Mouse (Mus musculus) intestine, embryonic 15.5 days (tissue): ENCODE measurements around the gene Slfn14. TPM values are rescaled to one million over a fixed set of nuclear protein-coding genes. Genes with fewer than 3 reads are reported as not detected.
A peak's percentile ranks its signal among the peaks of the same experiment; 100 is the strongest.

Source experiments
- ATAC-seq: fragments of 200-750 bp; cut with Nextera tagmentation; 2 replicates; pipeline ENCODE4 v1.8.0; 2017; ENCODE audit warnings: moderate TSS enrichment, moderate library complexity
- H3K27ac ChIP-seq: fragments of 300-500 bp; sonication (generic); 2 replicates; pipeline ENCODE4 v1.5.1; 2015; ENCODE audit warnings: mild to moderate bottlenecking, inconsistent platforms
- H3K27me3 ChIP-seq: fragments of 300-500 bp; sonication (generic); replicated peaks from 2 replicates; pipeline ENCODE4 v1.6.1; 2015; ENCODE audit warnings: inconsistent platforms
- H3K36me3 ChIP-seq: fragments of 300-500 bp; sonication (generic); 2 replicates; pipeline ENCODE4 v1.6.1; 2015; ENCODE audit warnings: inconsistent platforms
- H3K4me1 ChIP-seq: fragments of 300-500 bp; sonication (generic); replicated peaks from 2 replicates; pipeline ENCODE4 v1.6.1; 2015; ENCODE audit warnings: inconsistent platforms
- H3K4me2 ChIP-seq: fragments of 300-500 bp; sonication (generic); replicated peaks from 2 replicates; pipeline ENCODE4 v1.6.1; 2015; ENCODE audit warnings: mild to moderate bottlenecking, inconsistent platforms
- H3K4me3 ChIP-seq: fragments of 300-500 bp; sonication (generic); replicated peaks from 2 replicates; pipeline ENCODE4 v1.5.1; 2015; ENCODE audit warnings: inconsistent platforms
- H3K9ac ChIP-seq: fragments of 300-500 bp; sonication (generic); 2 replicates; pipeline ENCODE4 v1.6.1; 2015; ENCODE audit warnings: inconsistent platforms
- H3K9me3 ChIP-seq: fragments of 300-500 bp; sonication (generic); 2 replicates; pipeline ENCODE4 v1.6.1; 2016; ENCODE audit warnings: inconsistent platforms
- WGBS: fragments of 180-500 bp; shearing (Covaris S2); methylation state at CpG from one replicate; pipeline ENCODE4 v1.1.7; 2015; 5-methylcytosine and 5-hydroxymethylcytosine counted together
- polyA plus RNA-seq: library from polyadenylated mRNA; unstranded; fragments of >200 nt; fragmentation: Nextera tagmentation; extraction: Ambion mirVana; gene quantifications from 2 replicates; pipeline ENCODE4 v1.2.1, GENCODE M21; 2015

Slfn14 gene
- polyA plus RNA-seq, 1 experiment from 2014 or later: 0.34 TPM

- peak within 1 kb of the TSS; percentile 71 for H3K4me3 ChIP-seq
- H3K9ac ChIP-seq: peak within 1 kb of the TSS; percentile 83
- 1% methylated on average over 56 of the region's 56 CpGs for WGBS
- H3K4me2 ChIP-seq: peak within 1 kb of the TSS; percentile 79
- H3K27ac ChIP-seq: peak within 1 kb of the TSS; percentile 93
- no peaks in the 10 kb centered on the region for H3K27me3 ChIP-seq
- no peaks in the 10 kb centered on the region for H3K36me3 ChIP-seq
- peak; percentile 93 for ATAC-seq
- no peaks in the 10 kb centered on the region for H3K9me3 ChIP-seq
- peaks cover 8% of the 10 kb centered on the region; the same call in 1 of the 2 replicates for H3K4me1 ChIP-seq
Observed at GRCm38 (mm10) chr11:83298225-83299195, 12.0 kb upstream of the Slfn14 start, which contains the start of gene Ap2b1. TSS of gene Ap2b1 (plus strand) at chr11:83299024.

- Histone ChIP-seq H3K9me3 (no peaks in the 10 kb centered on the region), H3K4me2 (peak overlapping the region; percentile 79), H3K36me3 (no peaks in the 10 kb centered on the region), H3K4me1 (peaks cover 13% of the 10 kb centered on the region; the same call in 1 of the 2 replicates), H3K27me3 (no peaks in the 10 kb centered on the region), H3K9ac (peak overlapping the region; percentile 83; the same call in 1 of the 2 replicates), H3K27ac (no peak overlapping the region), H3K4me3 (peak overlapping the region; percentile 71)
- WGBS: 57% methylated on average over 6 of the region's 6 CpGs
- ATAC-seq: no peak
Observed at GRCm38 (mm10) chr11:83297816-83298215, 11.3 kb upstream of the Slfn14 start.

GRCm38 (mm10) chr11:83294133-83294532 is 7.6 kb upstream of the Slfn14 start:
- H3K4me2 ChIP-seq: no peak overlapping the region
- H3K4me3 ChIP-seq: no peak overlapping the region
- H3K27me3 ChIP-seq: no peaks in the 10 kb centered on the region
- H3K4me1 ChIP-seq: peaks cover 19% of the 10 kb centered on the region; the same call in 1 of the 2 replicates
- H3K9me3 ChIP-seq: no peaks in the 10 kb centered on the region
- 91% methylated on average over 2 of the region's 2 CpGs for WGBS
- no peak overlapping the region for H3K27ac ChIP-seq
- H3K36me3 ChIP-seq: no peaks in the 10 kb centered on the region
- no peak for ATAC-seq
- H3K9ac ChIP-seq: no peak overlapping the region

GRCm38 (mm10) chr11:83293182-83293581 is 6.7 kb upstream of the Slfn14 start:
- Histone ChIP-seq H3K9ac (peak overlapping the region; percentile 75), H3K4me1 (peaks cover 19% of the 10 kb centered on the region; the same call in 1 of the 2 replicates), H3K36me3 (no peaks in the 10 kb centered on the region), H3K4me3 (peak overlapping the region; percentile 60), H3K27ac (no peak overlapping the region), H3K4me2 (peak overlapping the region; percentile 77), H3K9me3 (no peaks in the 10 kb centered on the region), H3K27me3 (no peaks in the 10 kb centered on the region)
- 90% methylated on average over 1 of the region's 1 CpGs for WGBS
- no peak for ATAC-seq

- peak overlapping the region; percentile 52; the same call in 1 of the 2 replicates for H3K27ac ChIP-seq
- peak overlapping the region; percentile 60 for H3K4me3 ChIP-seq
- H3K36me3 ChIP-seq: no peaks in the 10 kb centered on the region
- WGBS: under 1% methylated on average over 5 of the region's 5 CpGs
- no peaks in the 10 kb centered on the region for H3K9me3 ChIP-seq
- peaks cover 13% of the 10 kb centered on the region; the same call in 1 of the 2 replicates for H3K4me1 ChIP-seq
- peak overlapping the region; percentile 77 for H3K4me2 ChIP-seq
- H3K9ac ChIP-seq: peak overlapping the region; percentile 75
- ATAC-seq: no peak
- H3K27me3 ChIP-seq: no peaks in the 10 kb centered on the region
Observed at GRCm38 (mm10) chr11:83292251-83292587, 5.7 kb upstream of the Slfn14 start.

GRCm38 (mm10) chr11:83291375-83292250 is 5.1 kb upstream of the Slfn14 start:
- peak overlapping the region; percentile 77 for H3K4me2 ChIP-seq
- H3K27ac ChIP-seq: peak overlapping the region; percentile 52
- H3K4me1 ChIP-seq: peaks cover 11% of the 10 kb centered on the region; the same call in 1 of the 2 replicates
- no peaks in the 10 kb centered on the region for H3K27me3 ChIP-seq
- H3K36me3 ChIP-seq: no peaks in the 10 kb centered on the region
- H3K9ac ChIP-seq: peak overlapping the region; percentile 75
- WGBS: 0% methylated on average over 37 of the region's 38 CpGs
- peak; percentile 99 for ATAC-seq
- H3K4me3 ChIP-seq: peak overlapping the region; percentile 60
- no peaks in the 10 kb centered on the region for H3K9me3 ChIP-seq

- Histone ChIP-seq H3K36me3 (no peaks in the 10 kb centered on the region), H3K27me3 (no peaks in the 10 kb centered on the region), H3K9me3 (no peaks in the 10 kb centered on the region), H3K27ac (no peak overlapping the region), H3K4me1 (peaks cover 11% of the 10 kb centered on the region; the same call in 1 of the 2 replicates), H3K9ac (no peak overlapping the region), H3K4me2 (no peak overlapping the region), H3K4me3 (no peak overlapping the region)
- no peak for ATAC-seq
- WGBS: 86% methylated on average over 2 of the region's 2 CpGs
Observed at GRCm38 (mm10) chr11:83289633-83290032, 3.1 kb upstream of the Slfn14 start.

- 90% methylated on average over 5 of the region's 5 CpGs for WGBS
- H3K9ac ChIP-seq: no peak overlapping the region
Observed at GRCm38 (mm10) chr11:83289036-83289435, 2.5 kb upstream of the Slfn14 start.

GRCm38 (mm10) chr11:83285627-83286026 is 899 bp downstream of the Slfn14 start:
- H3K9ac ChIP-seq: no peak overlapping the region
- H3K27me3 ChIP-seq: no peaks in the 10 kb centered on the region
- H3K27ac ChIP-seq: no peak overlapping the region
- no peak overlapping the region for H3K4me2 ChIP-seq
- 90% methylated on average over 4 of the region's 4 CpGs for WGBS
- no peak overlapping the region for H3K4me3 ChIP-seq
- no peak for ATAC-seq
- no peaks in the 10 kb centered on the region for H3K36me3 ChIP-seq
- no peaks in the 10 kb centered on the region for H3K9me3 ChIP-seq
- H3K4me1 ChIP-seq: no peaks in the 10 kb centered on the region

More at GRCm38 (mm10) chr11:83289036-83289435, 2.5 kb upstream of the Slfn14 start:
- no peaks in the 10 kb centered on the region for H3K27me3 ChIP-seq
- no peaks in the 10 kb centered on the region for H3K9me3 ChIP-seq
- no peak overlapping the region for H3K4me3 ChIP-seq
- no peaks in the 10 kb centered on the region for H3K36me3 ChIP-seq
- no peak overlapping the region for H3K4me2 ChIP-seq
- no peak for ATAC-seq
- H3K4me1 ChIP-seq: peaks cover 11% of the 10 kb centered on the region; the same call in 1 of the 2 replicates
- no peak overlapping the region for H3K27ac ChIP-seq

- Histone ChIP-seq H3K4me3 (no peak overlapping the region), H3K4me1 (no peaks in the 10 kb centered on the region), H3K36me3 (no peaks in the 10 kb centered on the region), H3K4me2 (no peak overlapping the region), H3K27me3 (no peaks in the 10 kb centered on the region), H3K27ac (no peak overlapping the region), H3K9ac (no peak overlapping the region), H3K9me3 (no peaks in the 10 kb centered on the region)
- no peak for ATAC-seq
- WGBS: 67% methylated on average over 2 of the region's 2 CpGs
Observed at GRCm38 (mm10) chr11:83282084-83282483, 4.4 kb downstream of the Slfn14 start.

GRCm38 (mm10) chr11:83279691-83280090 is 6.8 kb downstream of the Slfn14 start:
- H3K4me2 ChIP-seq: no peak overlapping the region
- H3K9me3 ChIP-seq: no peaks in the 10 kb centered on the region
- no peak for ATAC-seq
- no peak overlapping the region for H3K9ac ChIP-seq
- H3K27ac ChIP-seq: no peak overlapping the region
- 64% methylated on average over 6 of the region's 6 CpGs for WGBS
- H3K27me3 ChIP-seq: no peaks in the 10 kb centered on the region
- no peaks in the 10 kb centered on the region for H3K36me3 ChIP-seq
- no peaks in the 10 kb centered on the region for H3K4me1 ChIP-seq
- H3K4me3 ChIP-seq: no peak overlapping the region

GRCm38 (mm10) chr11:83279024-83279423 is 7.5 kb downstream of the Slfn14 start:
- ATAC-seq: no peak
- Histone ChIP-seq H3K9ac (no peak overlapping the region), H3K27ac (no peak overlapping the region), H3K9me3 (no peaks in the 10 kb centered on the region), H3K27me3 (no peaks in the 10 kb centered on the region), H3K36me3 (no peaks in the 10 kb centered on the region), H3K4me2 (no peak overlapping the region), H3K4me3 (no peak overlapping the region), H3K4me1 (no peaks in the 10 kb centered on the region)
- 84% methylated on average over 4 of the region's 4 CpGs for WGBS
